Mouse (Mus musculus) olfactory bulb, adult 2 months (tissue): ENCODE data around the gene Pdzd3.

Experiments used
- CTCF ChIP-seq: fragments of 200-500 bp; IDR thresholded peaks from 2 replicates; pipeline ENCODE4 v1.5.1; 2012; ENCODE audit warnings: low read depth, mild to moderate bottlenecking, low read length, moderate library complexity; ENCODE audit not compliant: insufficient read depth
- POLR2A ChIP-seq: fragments of 200-500 bp; IDR thresholded peaks from 2 replicates; pipeline ENCODE4 v1.6.1; 2012; ENCODE audit warnings: mild to moderate bottlenecking, low read depth, low read length, moderate library complexity; ENCODE audit not compliant: insufficient read depth

- no peak for TF ChIP-seq CTCF
- TF ChIP-seq POLR2A: no peak
These were observed 11.8 kb downstream of the Pdzd3 start for GRCm38 (mm10) chr9:44239447-44239846.
